Mouse (Mus musculus) R1 (cell line): ENCODE data around the gene Inmt.

Experiments
- DNase-seq: peaks from one replicate; pipeline ENCODE4 v3.0.0-alpha.2; 2018; ENCODE audit warnings: low read depth, low spot score

The Inmt gene

GRCm38 (mm10) chr6:55169818-55170217 lies 5.0 kb downstream of the Inmt start:
- DNase-seq = peak; percentile 73

- peak; percentile 76 for DNase-seq
These were observed 7.9 kb downstream of the Inmt start for GRCm38 (mm10) chr6:55166777-55167463.

GRCm38 (mm10) chr6:55163046-55163584 lies 11.7 kb downstream of the Inmt start:
- DNase-seq = no peak

- no peak for DNase-seq
These were observed 13.5 kb downstream of the Inmt start for GRCm38 (mm10) chr6:55161311-55161761.

GRCm38 (mm10) chr6:55159256-55159655 lies 15.6 kb downstream of the Inmt start:
- peak; percentile 84 for DNase-seq

GRCm38 (mm10) chr6:55152226-55152625 lies 22.6 kb downstream of the Inmt start:
- DNase-seq = no peak

- DNase-seq = no peak
These were observed 28.7 kb downstream of the Inmt start for GRCm38 (mm10) chr6:55146138-55146537.

- no peak for DNase-seq
These were observed 29.6 kb downstream of the Inmt start for GRCm38 (mm10) chr6:55145285-55145684.

GRCm38 (mm10) chr6:55138343-55138742 lies 36.5 kb downstream of the Inmt start:
- no peak for DNase-seq

GRCm38 (mm10) chr6:55133425-55133824 lies 41.4 kb downstream of the Inmt start:
- peak; percentile 48 for DNase-seq

- no peak for DNase-seq
These were observed 42.0 kb downstream of the Inmt start, which contains the start of gene Crhr2 for GRCm38 (mm10) chr6:55132794-55133193. Crhr2 (minus strand) TSS chr6:55133016.

GRCm38 (mm10) chr6:55131301-55131700 lies 43.5 kb downstream of the Inmt start:
- no peak for DNase-seq

GRCm38 (mm10) chr6:55130631-55131030 lies 44.2 kb downstream of the Inmt start:
- DNase-seq = no peak

GRCm38 (mm10) chr6:55128391-55128790 lies 46.5 kb downstream of the Inmt start:
- no peak for DNase-seq

- no peak for DNase-seq
These were observed 48.3 kb downstream of the Inmt start for GRCm38 (mm10) chr6:55126576-55126975.

- no peak for DNase-seq
These were observed 51.8 kb downstream of the Inmt start for GRCm38 (mm10) chr6:55123056-55123455.
